Mouse (Mus musculus) bone marrow macrophage, adult 2 months (primary cell): Measurements from ENCODE around the gene Caly.

ENCODE experiments used
- CTCF ChIP-seq: IDR thresholded peaks from 2 replicates; pipeline ENCODE4 v1.5.1; 2012; ENCODE audit warnings: low read depth, mild to moderate bottlenecking, low read length, moderate library complexity
- POLR2A ChIP-seq: IDR thresholded peaks from 2 replicates; pipeline ENCODE4 v1.6.1; 2012; ENCODE audit warnings: mild to moderate bottlenecking, low read depth, low read length, borderline replicate concordance

DNA sequence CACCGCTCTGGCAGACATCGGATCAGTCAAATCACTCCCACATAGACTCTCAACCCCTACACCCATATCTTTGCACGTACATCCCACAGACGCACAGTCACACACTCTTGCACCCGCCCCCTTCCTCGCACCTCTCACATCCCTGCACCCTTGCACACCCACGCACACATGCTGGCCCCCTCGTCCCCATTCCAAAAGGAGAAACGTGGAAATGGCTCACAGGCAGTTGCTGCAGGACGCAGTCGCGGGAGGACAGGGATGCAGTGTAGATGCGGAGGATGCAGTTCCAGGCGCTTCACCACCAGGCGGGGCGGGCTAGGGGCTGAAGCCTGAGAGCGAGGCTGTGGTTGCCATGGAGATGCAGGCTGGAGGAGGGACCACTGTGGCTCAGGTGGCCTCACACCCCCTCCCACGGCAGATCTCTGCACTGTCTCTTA, at the start of gene Caly:
- TF ChIP-seq CTCF (no peak), POLR2A (no peak)
